Mouse (Mus musculus): ENCODE data around the gene Grhl3. TPM values are rescaled to one million over a fixed set of nuclear protein-coding genes. Genes with fewer than 3 reads are reported as not detected.
A peak's percentile ranks its signal among the peaks of the same experiment; 100 is the strongest.

Grhl3 gene
- polyA plus RNA-seq, 1 experiment from 2014 or later = 0.30 TPM

GRCm38 (mm10) chr4:135546793-135547192 is 26.6 kb downstream of the Grhl3 start:
- Histone ChIP-seq H3K4me2 (no peak overlapping the region), H3K4me1 (replicated peaks) (peaks cover 9% of the 10 kb centered on the region), H3K36me3 (no peaks in the 10 kb centered on the region), H3K27me3 (peaks cover 40% of the 10 kb centered on the region), H3K9me3 (replicated peaks) (no peaks in the 10 kb centered on the region), H3K4me3 (replicated peaks) (no peak overlapping the region), H3K27ac (no peak overlapping the region), H3K9ac (no peak overlapping the region)
- WGBS (ENCODE audit: insufficient replicate concordance) = 69% methylated on average over 4 of the region's 4 CpGs
- DNase-seq (no peak), ATAC-seq (ENCODE audit: low read depth) (no peak)

- H3K27me3 ChIP-seq = peaks cover 33% of the 10 kb centered on the region
- no peak overlapping the region for H3K4me2 ChIP-seq
- no peak overlapping the region for H3K4me3 ChIP-seq (replicated peaks)
- no peak for DNase-seq
- no peak overlapping the region for H3K27ac ChIP-seq
- H3K9ac ChIP-seq = no peak overlapping the region
- peaks cover 9% of the 10 kb centered on the region for H3K4me1 ChIP-seq (replicated peaks)
- WGBS (ENCODE audit: insufficient replicate concordance) = 69% methylated on average over 7 of the region's 7 CpGs
- no peaks in the 10 kb centered on the region for H3K9me3 ChIP-seq (replicated peaks)
- no peaks in the 10 kb centered on the region for H3K36me3 ChIP-seq
- ATAC-seq (ENCODE audit: low read depth) = no peak
Observed at GRCm38 (mm10) chr4:135546008-135546407, 27.4 kb downstream of the Grhl3 start.

DNA sequence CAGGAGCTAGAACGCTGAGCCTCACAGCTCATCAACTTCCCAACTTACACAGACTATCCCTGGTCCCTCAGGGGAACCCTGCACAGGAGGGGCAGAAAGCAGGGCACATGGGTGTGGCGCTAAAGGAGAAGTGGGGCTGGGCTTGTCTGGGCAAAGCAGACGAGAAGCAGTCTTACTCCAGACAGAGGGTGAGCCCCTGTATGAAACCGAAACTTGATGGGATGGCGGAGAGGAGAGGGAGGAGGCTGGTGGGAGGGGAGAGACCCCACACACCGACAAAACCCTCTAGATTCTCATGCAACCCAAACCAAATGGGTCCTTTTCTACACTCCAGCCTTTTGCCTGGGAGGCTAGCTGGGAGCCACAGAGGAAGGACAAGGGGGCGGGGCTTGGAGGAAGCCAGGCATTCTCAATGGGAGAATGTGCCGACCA is 28.3 kb downstream of the Grhl3 start:
- no peak for DNase-seq
- H3K27ac ChIP-seq = no peak overlapping the region

GRCm38 (mm10) chr4:135544284-135544683 is 29.1 kb downstream of the Grhl3 start:
- Histone ChIP-seq H3K4me1 (replicated peaks) (peaks cover 9% of the 10 kb centered on the region), H3K4me2 (no peak overlapping the region), H3K27me3 (peaks cover 17% of the 10 kb centered on the region), H3K27ac (no peak overlapping the region), H3K36me3 (no peaks in the 10 kb centered on the region), H3K9ac (no peak overlapping the region), H3K4me3 (replicated peaks) (no peak overlapping the region), H3K9me3 (replicated peaks) (no peaks in the 10 kb centered on the region)
- DNase-seq = no peak
- WGBS (ENCODE audit: insufficient replicate concordance) = 88% methylated on average over 2 of the region's 2 CpGs
- no peak for ATAC-seq (ENCODE audit: low read depth)

More for the DNA sequence above, 28.3 kb downstream of the Grhl3 start:
- no peaks in the 10 kb centered on the region for H3K9me3 ChIP-seq (replicated peaks)
- H3K27me3 ChIP-seq = peaks cover 24% of the 10 kb centered on the region
- H3K36me3 ChIP-seq = no peaks in the 10 kb centered on the region
- no peak overlapping the region for H3K9ac ChIP-seq
- peaks cover 9% of the 10 kb centered on the region for H3K4me1 ChIP-seq (replicated peaks)
- peak overlapping the region; percentile 38 for H3K4me3 ChIP-seq (replicated peaks)
- peak; percentile 20; the same call in 1 of the 2 replicates for ATAC-seq (ENCODE audit: low read depth)
- 6% methylated on average over 8 of the region's 8 CpGs for WGBS (ENCODE audit: insufficient replicate concordance)
- H3K4me2 ChIP-seq = peak overlapping the region; percentile 51

DNA sequence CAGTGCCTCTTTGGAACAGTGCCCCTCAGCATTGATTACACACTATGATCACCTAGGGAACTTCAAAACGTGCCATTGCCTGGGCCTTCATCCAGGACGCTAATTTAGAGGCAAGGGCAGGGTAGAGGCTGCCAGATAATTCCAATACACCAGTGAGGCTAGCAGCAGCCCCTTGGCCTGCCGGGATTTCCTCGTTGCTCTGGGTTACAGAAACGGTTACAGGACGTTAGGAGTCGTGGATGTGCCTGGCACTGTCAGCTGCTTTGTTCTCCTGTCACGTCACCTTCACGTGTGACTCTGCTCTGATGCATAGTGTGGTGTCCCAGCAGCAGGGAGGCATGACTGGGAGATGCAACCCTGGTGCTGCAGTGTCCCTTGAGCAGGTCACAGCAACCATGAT is 33.4 kb downstream of the Grhl3 start:
- WGBS (ENCODE audit: insufficient replicate concordance) = 58% methylated on average over 9 of the region's 9 CpGs
- no peak for ATAC-seq (ENCODE audit: low read depth)
- no peaks in the 10 kb centered on the region for H3K36me3 ChIP-seq

DNA sequence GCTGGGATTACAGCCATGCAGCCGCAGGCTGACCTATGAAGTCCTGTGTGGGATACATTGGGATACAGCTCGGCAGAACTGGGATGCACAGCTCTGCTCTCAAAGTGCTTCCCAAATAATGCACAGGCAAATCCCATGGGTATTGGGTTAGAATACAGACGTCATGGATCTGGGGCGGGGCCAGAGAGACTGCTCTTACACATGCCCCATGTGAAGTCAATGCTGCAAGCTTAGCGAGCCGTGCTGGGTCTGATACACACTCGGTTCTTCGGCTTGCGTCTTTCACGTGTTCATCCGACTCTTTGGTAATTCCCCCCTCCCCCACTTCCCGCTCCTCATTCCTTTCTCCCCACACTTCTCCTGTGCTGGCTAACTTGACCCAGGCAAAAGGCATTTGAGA is 34.4 kb downstream of the Grhl3 start:
- Histone ChIP-seq H3K36me3 (no peaks in the 10 kb centered on the region), H3K9ac (no peak overlapping the region), H3K4me1 (replicated peaks) (no peaks in the 10 kb centered on the region), H3K27ac (no peak overlapping the region), H3K9me3 (replicated peaks) (no peaks in the 10 kb centered on the region), H3K4me2 (no peak overlapping the region), H3K27me3 (peaks cover 11% of the 10 kb centered on the region), H3K4me3 (replicated peaks) (no peak overlapping the region)
- ATAC-seq (ENCODE audit: low read depth) (no peak), DNase-seq (no peak)
- 73% methylated on average over 12 of the region's 12 CpGs for WGBS (ENCODE audit: insufficient replicate concordance)

More for the DNA sequence above, 33.4 kb downstream of the Grhl3 start:
- H3K4me3 ChIP-seq (replicated peaks) = no peak overlapping the region
- H3K4me1 ChIP-seq (replicated peaks) = peaks cover 4% of the 10 kb centered on the region
- no peak overlapping the region for H3K27ac ChIP-seq
- no peaks in the 10 kb centered on the region for H3K9me3 ChIP-seq (replicated peaks)
- peaks cover 17% of the 10 kb centered on the region for H3K27me3 ChIP-seq
- no peak for DNase-seq
- no peak overlapping the region for H3K4me2 ChIP-seq
- H3K9ac ChIP-seq = no peak overlapping the region

DNA sequence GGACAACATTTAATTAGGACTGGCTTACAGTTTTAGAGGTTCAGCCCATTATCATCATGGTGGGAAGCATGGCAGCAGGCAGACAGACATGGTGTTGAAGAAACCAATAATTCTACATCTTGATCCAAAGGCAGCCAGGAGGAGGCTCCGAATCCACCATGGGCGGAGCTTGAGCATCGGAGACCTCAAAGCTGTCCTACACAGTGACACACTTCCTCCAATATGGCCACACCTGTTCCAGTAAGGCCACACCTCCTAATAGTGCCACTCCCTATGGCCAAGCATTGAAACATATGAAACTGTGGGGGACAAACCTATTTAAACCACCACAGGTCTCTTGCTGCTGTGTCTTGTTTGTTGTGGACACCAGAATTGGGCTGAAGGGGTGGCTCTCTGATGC is 38.4 kb downstream of the Grhl3 start:
- WGBS (ENCODE audit: insufficient replicate concordance) = 90% methylated on average over 3 of the region's 3 CpGs
- no peaks in the 10 kb centered on the region for H3K4me1 ChIP-seq (replicated peaks)
- H3K27ac ChIP-seq = no peak overlapping the region
- H3K4me2 ChIP-seq = no peak overlapping the region
- H3K9ac ChIP-seq = no peak overlapping the region
- no peaks in the 10 kb centered on the region; the same call in 1 of the 2 replicates for H3K27me3 ChIP-seq
- H3K36me3 ChIP-seq = no peaks in the 10 kb centered on the region
- no peak overlapping the region for H3K4me3 ChIP-seq (replicated peaks)
- DNase-seq = no peak
- 0 out of 2 replicates have a peak, but pooled peaks cover 7% of the 10 kb centered on the region for H3K9me3 ChIP-seq (replicated peaks)
- ATAC-seq (ENCODE audit: low read depth) = no peak

DNA sequence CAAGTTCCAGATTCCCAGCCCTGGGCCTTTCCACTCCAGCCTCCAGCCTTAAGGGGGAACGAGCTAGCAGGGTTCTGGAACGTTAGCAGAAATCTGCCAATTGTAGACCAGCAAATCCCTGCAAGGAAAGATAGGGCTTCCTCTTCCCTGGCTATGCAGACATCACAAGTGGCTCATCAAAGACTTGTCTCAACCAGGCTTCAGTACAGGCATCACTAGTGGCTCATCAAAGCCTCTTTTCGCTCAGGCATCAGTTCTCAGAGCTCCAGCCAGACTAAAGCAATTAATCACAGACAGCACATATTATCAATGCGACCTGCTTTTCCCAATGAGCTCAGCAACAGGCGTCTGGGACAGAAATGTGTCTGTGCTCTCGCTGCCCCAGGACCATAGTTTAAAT is 40.4 kb downstream of the Grhl3 start:
- H3K9me3 ChIP-seq (replicated peaks) = 0 out of 2 replicates have a peak, but pooled peaks cover 7% of the 10 kb centered on the region
- ATAC-seq (ENCODE audit: low read depth) (no peak), DNase-seq (no peak)
- no peak overlapping the region for H3K4me3 ChIP-seq (replicated peaks)
- no peak overlapping the region for H3K27ac ChIP-seq
- H3K36me3 ChIP-seq = no peaks in the 10 kb centered on the region
- 46% methylated on average over 6 of the region's 6 CpGs for WGBS (ENCODE audit: insufficient replicate concordance)
- peaks cover under 1% of the 10 kb centered on the region; the same call in 1 of the 2 replicates for H3K27me3 ChIP-seq
- H3K9ac ChIP-seq = no peak overlapping the region
- no peaks in the 10 kb centered on the region for H3K4me1 ChIP-seq (replicated peaks)
- no peak overlapping the region for H3K4me2 ChIP-seq

- Histone ChIP-seq H3K9ac (no peak overlapping the region), H3K4me2 (no peak overlapping the region), H3K4me1 (replicated peaks) (no peaks in the 10 kb centered on the region), H3K4me3 (replicated peaks) (no peak overlapping the region), H3K9me3 (replicated peaks) (0 out of 2 replicates have a peak, but pooled peaks cover 7% of the 10 kb centered on the region), H3K36me3 (no peaks in the 10 kb centered on the region), H3K27ac (no peak overlapping the region), H3K27me3 (peaks cover 3% of the 10 kb centered on the region; the same call in 1 of the 2 replicates)
- DNase-seq = no peak
- 47% methylated on average over 9 of the region's 9 CpGs for WGBS (ENCODE audit: insufficient replicate concordance)
- no peak for ATAC-seq (ENCODE audit: low read depth)
Observed at GRCm38 (mm10) chr4:135531771-135532613, 41.4 kb downstream of the Grhl3 start.

- H3K36me3 ChIP-seq = no peaks in the 10 kb centered on the region
- DNase-seq (no peak), ATAC-seq (ENCODE audit: low read depth) (no peak)
- no peaks in the 10 kb centered on the region for H3K4me1 ChIP-seq (replicated peaks)
- H3K9me3 ChIP-seq (replicated peaks) = 0 out of 2 replicates have a peak, but pooled peaks cover 7% of the 10 kb centered on the region
- H3K9ac ChIP-seq = no peak overlapping the region
- no peak overlapping the region for H3K4me2 ChIP-seq
- no peak overlapping the region for H3K27ac ChIP-seq
- no peak overlapping the region for H3K4me3 ChIP-seq (replicated peaks)
- 82% methylated on average over 9 of the region's 9 CpGs for WGBS (ENCODE audit: insufficient replicate concordance)
- peaks cover 5% of the 10 kb centered on the region for H3K27me3 ChIP-seq
Observed at GRCm38 (mm10) chr4:135531236-135531635, 42.2 kb downstream of the Grhl3 start.

DNA sequence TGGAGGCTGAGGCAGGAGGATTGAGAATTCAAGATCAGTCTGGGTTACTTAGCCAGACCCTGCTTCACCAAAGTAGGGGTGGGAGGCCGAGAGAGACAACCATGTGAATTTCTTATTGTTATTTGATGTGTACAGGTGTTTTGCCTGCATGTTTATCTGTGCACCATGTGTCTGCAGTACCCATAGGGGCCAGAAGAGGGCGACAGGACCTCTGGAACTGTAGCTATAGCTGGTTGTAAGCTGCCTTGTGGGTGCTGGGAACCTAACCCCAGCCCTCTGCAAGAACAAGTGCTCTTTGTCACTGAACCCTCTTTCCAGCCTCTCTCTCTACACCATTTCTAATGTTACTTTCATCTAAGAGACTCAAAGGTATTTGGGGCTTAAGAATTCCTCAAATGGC is 43.2 kb downstream of the Grhl3 start:
- ATAC-seq (ENCODE audit: low read depth) (no peak), DNase-seq (no peak)
- H3K36me3 ChIP-seq = no peaks in the 10 kb centered on the region
- H3K27me3 ChIP-seq = peaks cover 13% of the 10 kb centered on the region; the same call in 1 of the 2 replicates
- no peak overlapping the region for H3K4me3 ChIP-seq (replicated peaks)
- WGBS (ENCODE audit: insufficient replicate concordance) = 36% methylated on average over 2 of the region's 2 CpGs
- H3K9ac ChIP-seq = no peak overlapping the region
- H3K4me2 ChIP-seq = no peak overlapping the region
- 0 out of 2 replicates have a peak, but pooled peaks cover 7% of the 10 kb centered on the region for H3K9me3 ChIP-seq (replicated peaks)
- no peak overlapping the region for H3K27ac ChIP-seq
- no peaks in the 10 kb centered on the region for H3K4me1 ChIP-seq (replicated peaks)

Measured in liver, embryonic 13.5 days (tissue).